Mouse (Mus musculus): ENCODE measurements at regions not wholly inside any gene's neighbourhood (a gene's known extent, or its start where the extent isn't known, plus 50 kb on each side); places are given as distances from the start of the nearest gene placed in this dataset.

DNA sequence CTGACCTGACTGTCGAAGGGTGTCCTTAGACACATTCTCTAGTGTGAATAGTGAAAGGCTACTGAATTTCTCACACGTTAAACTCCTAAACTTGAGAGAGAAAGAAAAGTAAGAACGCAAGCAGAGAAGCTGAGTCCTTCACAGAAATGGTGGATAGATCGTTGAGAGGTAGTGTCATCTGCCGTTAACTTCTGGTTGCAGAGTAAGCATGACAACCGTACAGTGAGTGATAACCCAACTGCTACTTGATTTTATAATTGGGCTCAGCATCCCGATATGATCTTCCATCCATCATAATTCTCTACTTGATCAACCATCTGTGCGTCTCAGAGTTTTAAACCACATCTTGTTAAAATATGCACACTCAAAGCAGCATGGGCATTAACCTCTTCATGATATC lies 63.3 kb upstream of the Dnah5 start:
- no peak for TF ChIP-seq CTCF (IDR thresholded peaks at IDR 0.05; ENCODE audit: low read depth)
- TF ChIP-seq EP300 (IDR thresholded peaks at IDR 0.05; ENCODE audit: low read depth), result no peak
